Mouse (Mus musculus): ENCODE data around the gene Tab1. TPM values are rescaled to one million over a fixed set of nuclear protein-coding genes. Genes with fewer than 3 reads are reported as not detected.

The Tab1 gene
- polyA plus RNA-seq, 1 experiment: 14.2 TPM

DNA sequence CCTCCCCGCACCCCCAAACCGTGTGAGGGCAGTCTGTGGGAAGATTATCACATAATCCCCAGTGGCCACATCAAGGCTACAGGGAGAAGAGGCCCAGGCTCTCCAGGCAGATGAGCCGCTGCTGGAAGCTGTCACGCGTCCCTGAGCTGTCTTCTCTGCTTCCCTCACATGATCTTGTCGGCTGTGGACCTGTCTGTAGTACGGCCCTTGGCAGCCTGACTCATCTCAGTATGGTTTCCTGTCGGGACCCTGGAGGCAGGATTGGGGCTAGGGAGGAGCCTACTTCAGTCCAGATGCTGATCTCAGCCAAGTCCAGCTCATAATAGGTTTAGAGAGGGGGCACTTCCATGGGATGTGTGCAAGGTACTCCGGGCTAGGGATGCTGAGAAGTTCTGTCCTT lies 34.1 kb upstream of the Tab1 start:
- no peak for TF ChIP-seq GATA1 (IDR thresholded peaks at IDR 0.05; ENCODE audit: low read length)

GRCm38 (mm10) chr15:80099477-80099876 lies 33.5 kb upstream of the Tab1 start:
- no peak for TF ChIP-seq GATA1 (IDR thresholded peaks at IDR 0.05; ENCODE audit: low read length)

GRCm38 (mm10) chr15:80100196-80100595 lies 32.7 kb upstream of the Tab1 start:
- TF ChIP-seq GATA1 (IDR thresholded peaks at IDR 0.05; ENCODE audit: low read length): no peak

DNA sequence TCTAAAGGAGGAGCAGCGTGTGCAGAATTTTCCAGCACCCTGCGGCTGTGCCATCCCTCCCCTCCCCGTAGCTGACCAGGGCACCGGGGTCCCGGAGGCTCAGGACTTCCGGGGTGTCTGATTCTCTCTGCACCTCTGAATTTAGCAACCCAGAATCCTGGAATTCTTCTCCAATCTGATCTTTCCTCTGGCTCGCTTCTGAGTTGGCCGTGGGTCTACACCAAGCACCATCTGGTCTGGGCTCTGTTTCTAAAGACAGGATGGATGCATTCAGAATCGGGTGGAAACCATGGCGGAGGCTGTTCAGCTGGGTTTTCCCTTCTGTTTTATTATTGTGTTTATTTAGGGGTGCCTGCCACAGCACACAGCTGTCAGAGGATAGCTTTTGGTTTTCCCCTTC lies 32.1 kb upstream of the Tab1 start:
- TF ChIP-seq GATA1 (IDR thresholded peaks at IDR 0.05; ENCODE audit: low read length): no peak

DNA sequence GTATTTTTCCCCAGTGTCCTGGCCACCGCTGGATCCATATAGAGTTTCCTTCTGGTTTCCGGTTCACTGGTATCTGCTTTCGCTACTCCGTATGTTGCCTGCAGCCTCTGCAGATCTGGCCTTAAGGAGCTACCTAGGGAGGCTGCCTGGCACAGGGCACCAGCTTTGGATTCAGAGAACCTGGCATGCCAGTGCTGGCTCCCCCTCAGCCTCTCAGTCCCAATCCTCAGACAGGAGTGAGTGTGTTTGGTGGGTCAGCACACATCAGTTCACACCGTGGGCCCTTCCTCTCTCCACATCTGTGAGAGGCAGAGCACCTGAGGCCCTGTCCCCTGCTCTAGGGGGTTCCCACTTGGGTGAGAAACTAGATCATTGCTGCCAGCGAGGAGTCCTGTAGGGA lies 31.4 kb upstream of the Tab1 start:
- TF ChIP-seq GATA1 (IDR thresholded peaks at IDR 0.05; ENCODE audit: low read length): no peak

GRCm38 (mm10) chr15:80102495-80102894 lies 30.4 kb upstream of the Tab1 start:
- no peak for TF ChIP-seq GATA1 (IDR thresholded peaks at IDR 0.05; ENCODE audit: low read length)

- no peak for TF ChIP-seq GATA1 (IDR thresholded peaks at IDR 0.05; ENCODE audit: low read length)
These were observed 27.2 kb upstream of the Tab1 start for GRCm38 (mm10) chr15:80105490-80106410.

DNA sequence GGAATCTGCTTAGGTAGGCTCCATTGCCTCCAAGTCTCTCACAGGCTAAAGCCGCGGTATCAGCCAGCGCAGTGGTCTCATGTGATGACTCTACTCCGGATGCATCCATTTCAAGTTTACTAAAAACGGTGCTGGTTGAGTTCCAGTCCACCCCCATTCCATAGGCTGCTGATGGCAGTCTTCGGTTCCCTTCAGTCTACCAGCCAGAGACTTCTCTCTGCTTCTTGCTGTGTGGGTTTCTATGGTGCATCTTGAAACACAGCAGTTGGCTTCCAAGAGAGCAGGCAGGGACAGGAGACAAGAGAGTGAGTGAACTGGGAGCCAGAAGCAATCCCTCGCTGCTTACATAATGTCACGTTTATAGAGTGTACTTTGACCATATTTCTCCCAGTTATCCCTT lies 25.8 kb upstream of the Tab1 start:
- no peak for TF ChIP-seq GATA1 (IDR thresholded peaks at IDR 0.05; ENCODE audit: low read length)

- no peak for TF ChIP-seq GATA1 (IDR thresholded peaks at IDR 0.05; ENCODE audit: low read length)
These were observed 25.4 kb upstream of the Tab1 start for GRCm38 (mm10) chr15:80107575-80107974.

GRCm38 (mm10) chr15:80111436-80111835 lies 21.5 kb upstream of the Tab1 start:
- no peak for TF ChIP-seq GATA1 (IDR thresholded peaks at IDR 0.05; ENCODE audit: low read length)

DNA sequence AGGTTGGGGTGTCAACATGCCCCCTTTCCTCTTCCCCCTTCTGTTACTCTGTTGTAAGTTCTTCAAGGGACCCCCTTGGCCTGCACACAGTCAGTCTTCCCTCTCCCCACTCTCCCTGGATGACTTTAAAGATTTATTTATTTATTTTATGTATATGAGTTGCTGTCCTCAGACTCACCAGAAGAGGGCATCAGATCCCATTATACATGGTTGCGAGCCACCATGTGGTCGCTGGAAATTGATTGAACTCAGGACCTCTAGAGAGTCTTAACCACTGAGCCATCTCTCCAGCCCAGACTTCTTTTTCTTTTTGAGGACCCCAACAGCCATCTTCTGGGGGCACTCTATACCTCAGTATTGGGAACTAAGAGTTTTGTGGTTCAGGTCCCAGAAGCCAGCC lies 20.4 kb upstream of the Tab1 start:
- no peak for TF ChIP-seq GATA1 (IDR thresholded peaks at IDR 0.05; ENCODE audit: low read length)

DNA sequence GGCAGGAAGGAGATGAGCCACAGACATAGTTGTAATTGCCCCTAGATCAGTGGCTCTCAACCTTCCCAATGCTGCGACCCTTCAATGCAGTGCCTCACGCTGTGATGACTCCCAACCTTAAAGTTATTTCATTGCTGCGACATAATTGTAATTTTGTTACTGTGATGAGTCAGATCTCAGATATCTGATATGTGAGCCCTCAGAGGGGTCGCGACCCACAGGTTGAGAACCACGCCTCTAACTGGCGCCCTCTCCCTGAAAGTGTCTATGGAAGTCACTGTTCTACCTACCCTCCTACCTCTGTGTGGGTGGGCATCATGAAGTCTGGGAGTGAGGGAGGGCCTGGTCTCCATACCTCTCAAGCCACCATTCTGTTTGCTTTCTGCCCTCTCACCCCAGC lies 18.5 kb upstream of the Tab1 start:
- TF ChIP-seq GATA1 (IDR thresholded peaks at IDR 0.05; ENCODE audit: low read length): no peak

DNA sequence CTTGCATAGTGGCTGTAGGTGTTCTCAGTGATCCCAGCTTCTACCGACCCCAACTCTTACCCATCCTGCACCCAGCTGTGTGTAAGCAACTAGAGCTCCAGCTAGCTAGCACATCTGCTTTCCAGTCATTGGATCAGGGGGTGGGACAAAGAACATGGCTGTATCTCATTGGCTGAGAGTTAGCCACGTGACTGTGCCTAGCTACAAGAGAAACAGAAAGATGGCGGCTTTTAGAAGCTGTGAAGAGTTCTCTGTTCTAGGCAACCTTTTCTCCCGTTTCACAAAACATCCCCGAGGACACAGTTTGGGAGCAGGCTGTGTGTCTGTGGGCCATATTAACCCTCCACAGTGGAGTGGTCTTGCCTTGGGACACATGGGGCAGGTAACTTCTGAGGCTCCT lies 17.7 kb upstream of the Tab1 start:
- TF ChIP-seq GATA1 (IDR thresholded peaks at IDR 0.05; ENCODE audit: low read length): no peak

GRCm38 (mm10) chr15:80115866-80116794 lies 16.8 kb upstream of the Tab1 start:
- peak; percentile 85 for TF ChIP-seq GATA1 (IDR thresholded peaks at IDR 0.05; ENCODE audit: low read length)

DNA sequence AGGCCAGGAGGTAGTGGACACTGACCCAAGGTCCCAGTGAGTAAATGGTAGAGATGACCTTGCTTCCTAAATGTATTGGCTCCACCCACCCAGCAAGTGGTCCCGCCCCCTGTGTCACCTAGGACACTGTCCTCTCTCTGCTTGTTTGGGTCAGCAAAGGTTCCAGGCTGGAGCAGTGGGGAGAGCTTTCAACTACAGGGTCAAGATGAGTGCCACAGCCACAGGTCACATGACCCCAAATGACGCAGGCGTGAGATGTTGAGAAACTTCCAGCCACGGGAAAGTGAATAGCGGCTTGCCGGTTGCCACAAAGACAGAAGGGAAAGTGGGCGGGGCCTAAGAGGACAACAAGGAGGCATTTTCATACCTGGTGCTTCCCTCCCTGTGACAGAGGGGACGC lies 15.8 kb upstream of the Tab1 start:
- TF ChIP-seq GATA1 (IDR thresholded peaks at IDR 0.05; ENCODE audit: low read length): no peak

DNA sequence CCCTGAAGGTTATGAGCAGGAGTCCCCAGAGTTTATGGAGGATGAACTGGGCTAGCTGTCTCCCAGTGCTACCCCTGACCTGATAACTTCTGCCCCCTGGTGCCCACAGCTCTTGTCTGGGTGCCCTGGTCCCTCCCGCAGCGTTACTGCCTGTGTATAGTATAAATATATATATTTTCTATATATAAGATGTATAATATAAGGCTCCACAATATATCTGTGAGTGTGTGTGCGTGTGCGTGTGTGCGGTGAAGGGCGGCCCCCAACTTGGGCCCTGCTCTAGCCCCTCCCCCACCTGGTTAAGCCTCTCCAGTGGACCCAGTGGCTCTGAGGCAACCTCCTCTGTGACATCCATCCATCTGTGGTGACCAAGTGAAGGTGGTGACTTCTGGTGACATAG lies 13.9 kb upstream of the Tab1 start:
- TF ChIP-seq GATA1 (IDR thresholded peaks at IDR 0.05; ENCODE audit: low read length): no peak

Data from G1E-ER4 (cell line).